In the genomic region with DNA sequence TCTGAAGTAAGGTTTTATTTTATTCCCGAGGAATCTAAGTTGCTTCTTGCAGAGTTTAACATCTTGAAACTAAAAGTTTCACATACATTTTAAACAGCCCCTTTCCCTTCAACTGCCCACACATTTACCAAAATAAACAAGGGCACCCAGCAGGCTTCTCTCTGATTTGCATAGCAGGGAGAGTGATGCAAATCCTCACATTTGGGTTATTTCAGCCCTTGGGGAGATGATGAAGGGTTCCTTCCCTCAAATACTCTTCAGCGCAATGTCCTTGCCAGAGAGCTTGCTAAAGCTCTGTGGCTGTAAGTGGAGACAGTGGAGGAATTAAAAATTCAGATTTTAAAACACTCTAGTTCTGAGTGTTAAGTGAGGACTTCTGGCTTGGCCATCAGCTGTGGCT, we compare ENCODE assay signal across 20 mouse cellular contexts. TPM values are rescaled to one million over a fixed set of nuclear protein-coding genes. Genes with fewer than 3 reads are reported as not detected.
DNase-seq lines count a peak whose midpoint lies in the region.
"Had no signal": no experiment of that assay in that cellular context is flagged by ENCODE, and none has a peak within 500 bp of the region (broad histone marks: within the 10 kb centered on the region; RNA-seq: fewer than 3 reads in every experiment).

No protein-coding gene starts in this region.

- DNase-seq in frontal cortex, adult 2 months (ENCODE audit: extremely low spot score in 1 of 2, low spot score in 1 of 2): peak; percentile 56 to 79
- DNase-seq in frontal cortex, postnatal 25 days (ENCODE audit: low spot score in 2 of 2): no peak
- peak; percentile 59 to 80 for DNase-seq in right cerebral cortex, postnatal 10 days (ENCODE audit: low spot score in 2 of 2)
- no peak for DNase-seq in right cerebral cortex, postnatal 4 days
- DNase-seq in left cerebral cortex, postnatal 14 days (ENCODE audit: low spot score in 2 of 2): peak; percentile 51 to 77
- DNase-seq in adrenal gland, adult (ENCODE audit: inconsistent age in 2 of 2, low spot score in 1 of 2): no peak
- DNase-seq in c-Kit-positive CD71-positive TER-119-positive erythroid progenitor cells, embryonic 14.5 days (ENCODE audit: low spot score): no peak
- DNase-seq: adrenal gland, postnatal 10 days; B cell, adult 2 months; cerebellum, adult 8-10 months; cerebellum, postnatal 36 days; gastrocnemius, postnatal 14 days; heart, adult 18-20 months; heart, postnatal 10 days; kidney, adult 18-20 months; kidney, postnatal 4 days; lung, adult 18-20 months; lung, postnatal 10 days; thymus, adult 2 months; thymus, postnatal 4 days had no signal

- intact Hi-C loops in left cerebral cortex, postnatal 14 days (cut with DNase I): loop anchor here (1.0 kb wide), 1 partner anchor 23 kb away; no protein-coding TSS in a partner anchor

RNA-seq across cellular contexts. Expression of a gene that starts 35.0 kb away (rescaled TPM):
- polyA plus RNA-seq in frontal cortex, adult 2 months (2012; rRNA removed): 31.7 and 32.8 TPM in 2 replicates
- 10 to 100 TPM; 22.7 to 29.1 TPM for total RNA-seq in left cerebral cortex, postnatal 14 days (2021)

RNA-seq across cellular contexts. Expression of a gene that starts 35.2 kb away (rescaled TPM):
- polyA plus RNA-seq in frontal cortex, adult 2 months (2012; rRNA removed): 7.7 and 8.1 TPM in 2 replicates
- total RNA-seq in left cerebral cortex, postnatal 14 days (2021): 1 to 10 TPM; 7.8 to 8.0 TPM

Comparison
In these comparisons a context has a peak if more than half of its experiments do, and no peak if none do; other contexts are left out.
1. DNase-seq: peak in frontal cortex, adult 2 months (2 of 2), right cerebral cortex, postnatal 10 days (2 of 2) and left cerebral cortex, postnatal 14 days (2 of 2); none in frontal cortex, postnatal 25 days (0 of 2), right cerebral cortex, postnatal 4 days (single experiment), adrenal gland, adult (0 of 2) and c-Kit-positive CD71-positive TER-119-positive erythroid progenitor cells, embryonic 14.5 days (single experiment).